16 mouse cellular contexts compared by ENCODE assay signal in the genomic region with DNA sequence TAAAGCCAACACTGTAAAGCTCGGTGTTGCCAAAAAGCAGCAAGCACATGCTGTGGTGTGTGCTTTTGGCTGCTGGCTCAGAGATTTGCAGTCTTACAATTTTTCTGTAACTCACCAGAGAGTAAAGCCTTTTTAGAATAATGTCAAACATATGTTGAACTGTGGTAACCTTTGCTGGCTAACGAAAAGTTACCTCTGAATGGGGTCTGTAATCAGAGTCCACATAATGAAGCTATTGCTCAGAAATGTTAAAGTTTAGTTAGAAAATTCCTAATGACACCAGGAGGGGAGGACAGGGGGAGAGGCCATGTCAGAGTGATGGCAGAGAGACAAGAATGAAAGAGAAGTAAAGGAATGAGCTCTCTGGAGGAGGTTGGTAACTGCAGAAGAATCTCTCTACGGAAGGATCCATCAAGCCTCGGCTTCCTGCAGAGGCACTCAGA.
A peak's percentile ranks its signal among the peaks of the same experiment; 100 is the strongest.
DNase-seq lines count a peak whose midpoint lies in the region; ATAC-seq and TF ChIP-seq lines count a peak whose summit lies in the region.
"Had no signal": no experiment of that assay in that cellular context is flagged by ENCODE, and none has a peak within 500 bp of the region (broad histone marks: within the 10 kb centered on the region; RNA-seq: fewer than 3 reads in every experiment).

No protein-coding gene starts in this region.

- no peak for TF ChIP-seq POLR2A in limb, embryonic 14.5 days (IDR thresholded peaks at IDR 0.05; ENCODE audit: borderline replicate concordance, extremely low read depth, insufficient read depth, insufficient read length)

- no peaks in the 10 kb centered on the region for H3K36me3 ChIP-seq in heart, postnatal 0 days (replicated peaks; ENCODE audit: control insufficient read depth, insufficient read depth, low read length)
- H3K36me3 ChIP-seq in heart, embryonic 12.5 days = no peaks in the 10 kb centered on the region
- no peaks in the 10 kb centered on the region for H3K36me3 ChIP-seq in embryonic facial prominence, embryonic 11.5 days (replicated peaks; ENCODE audit: control insufficient read depth, insufficient read depth, low read depth, low read length)
- no peaks in the 10 kb centered on the region for H3K36me3 ChIP-seq in limb, embryonic 14.5 days (ENCODE audit: control insufficient read depth, insufficient read depth, low read length)
- H3K36me3 ChIP-seq in midbrain, embryonic 14.5 days (ENCODE audit: control insufficient read depth, insufficient read depth, low read length) = no peaks in the 10 kb centered on the region
- H3K36me3 ChIP-seq: liver, embryonic 13.5 days had no signal

- peak; percentile 24; the same call in 1 of the 2 replicates for ATAC-seq in heart, postnatal 0 days (ENCODE audit: insufficient read depth, low read depth)
- ATAC-seq in heart, embryonic 12.5 days (ENCODE audit: insufficient number of reproducible peaks, low FRiP score) = no peak
- ATAC-seq in embryonic facial prominence, embryonic 11.5 days (replicated peaks; ENCODE audit: insufficient number of reproducible peaks, low FRiP score, low TSS enrichment, low read depth) = peak; percentile 61; the same call in 1 of the 2 replicates
- peak; percentile 81 for ATAC-seq in limb, embryonic 14.5 days (ENCODE audit: low FRiP score, low read depth)
- ATAC-seq in midbrain, embryonic 14.5 days (ENCODE audit: low FRiP score, low TSS enrichment) = no peak
- ATAC-seq: activated CD4-positive, CD25-positive, alpha-beta regulatory T cell, adult 4 months; CD4-positive, CD25-positive, alpha-beta regulatory T cell, adult 4 months had no signal

- no peak overlapping the region for H3K4me3 ChIP-seq in heart, postnatal 0 days (ENCODE audit: low read depth, low read length)
- no peak overlapping the region for H3K4me3 ChIP-seq in heart, embryonic 12.5 days
- H3K4me3 ChIP-seq in embryonic facial prominence, embryonic 11.5 days (ENCODE audit: low read depth, low read length) = no peak overlapping the region
- H3K4me3 ChIP-seq in limb, embryonic 14.5 days (replicated peaks; ENCODE audit: low read length) = no peak overlapping the region
- no peak overlapping the region for H3K4me3 ChIP-seq in midbrain, embryonic 14.5 days (replicated peaks; ENCODE audit: low read depth, low read length)
- H3K4me3 ChIP-seq: liver, embryonic 13.5 days had no signal

- TF ChIP-seq CTCF in heart, postnatal 0 days (IDR thresholded peaks at IDR 0.05; ENCODE audit: low read depth) = no peak

- H3K27me3 ChIP-seq in heart, postnatal 0 days (ENCODE audit: control insufficient read depth, insufficient read depth, low read length) = no peaks in the 10 kb centered on the region
- H3K27me3 ChIP-seq in heart, embryonic 12.5 days (replicated peaks) = 0 out of 2 replicates have a peak, but pooled peaks cover 4% of the 10 kb centered on the region
- no peaks in the 10 kb centered on the region for H3K27me3 ChIP-seq in embryonic facial prominence, embryonic 11.5 days (ENCODE audit: control insufficient read depth, insufficient read depth, low read length)
- no peaks in the 10 kb centered on the region for H3K27me3 ChIP-seq in limb, embryonic 14.5 days (ENCODE audit: control insufficient read depth, insufficient read depth, low read length)
- H3K27me3 ChIP-seq in midbrain, embryonic 14.5 days (ENCODE audit: control insufficient read depth, insufficient read depth, low read length) = no peaks in the 10 kb centered on the region

- H3K9ac ChIP-seq in heart, postnatal 0 days (replicated peaks; ENCODE audit: low read depth, low read length) = no peak overlapping the region
- H3K9ac ChIP-seq in heart, embryonic 12.5 days = no peak overlapping the region
- no peak overlapping the region for H3K9ac ChIP-seq in embryonic facial prominence, embryonic 11.5 days (replicated peaks; ENCODE audit: low read length)
- no peak overlapping the region for H3K9ac ChIP-seq in limb, embryonic 14.5 days (ENCODE audit: low read depth, low read length, severe bottlenecking)
- H3K9ac ChIP-seq in midbrain, embryonic 14.5 days (replicated peaks; ENCODE audit: low read length) = no peak overlapping the region
- H3K9ac ChIP-seq: liver, embryonic 13.5 days had no signal

- TF ChIP-seq EP300 in heart, postnatal 0 days (IDR thresholded peaks at IDR 0.05; ENCODE audit: low read depth) = no peak

- H3K4me1 ChIP-seq in heart, postnatal 0 days (ENCODE audit: control insufficient read depth, insufficient read depth) = no peaks in the 10 kb centered on the region
- no peaks in the 10 kb centered on the region for H3K4me1 ChIP-seq in heart, embryonic 12.5 days (replicated peaks)
- H3K4me1 ChIP-seq in embryonic facial prominence, embryonic 11.5 days (ENCODE audit: control insufficient read depth, insufficient read depth, low read length) = no peaks in the 10 kb centered on the region
- peaks cover 12% of the 10 kb centered on the region; the same call in 1 of the 2 replicates for H3K4me1 ChIP-seq in limb, embryonic 14.5 days (ENCODE audit: control insufficient read depth, insufficient read depth, low read length)
- H3K4me1 ChIP-seq in midbrain, embryonic 14.5 days (ENCODE audit: control insufficient read depth, insufficient read depth, low read length) = no peaks in the 10 kb centered on the region
- H3K4me1 ChIP-seq: liver, embryonic 13.5 days had no signal

- H3K27ac ChIP-seq in heart, postnatal 0 days (ENCODE audit: low read depth) = no peak overlapping the region
- H3K27ac ChIP-seq in heart, embryonic 12.5 days (ENCODE audit: poor library complexity, severe bottlenecking) = no peak overlapping the region
- H3K27ac ChIP-seq in embryonic facial prominence, embryonic 11.5 days (replicated peaks; ENCODE audit: low read depth, low read length) = no peak overlapping the region
- peak overlapping the region; percentile 34 for H3K27ac ChIP-seq in limb, embryonic 14.5 days (replicated peaks; ENCODE audit: low read depth, low read length)
- H3K27ac ChIP-seq in midbrain, embryonic 14.5 days (replicated peaks; ENCODE audit: low read depth, low read length) = no peak overlapping the region
- H3K27ac ChIP-seq: liver, embryonic 13.5 days had no signal

- 60% methylated on average over 4 of the region's 4 CpGs for WGBS in heart, postnatal 0 days
- WGBS in heart, embryonic 12.5 days = 67% methylated on average over 4 of the region's 4 CpGs
- WGBS in embryonic facial prominence, embryonic 11.5 days = 46% methylated on average over 4 of the region's 4 CpGs
- WGBS in limb, embryonic 14.5 days = 30% methylated on average over 4 of the region's 4 CpGs
- 76% methylated on average over 4 of the region's 4 CpGs for WGBS in midbrain, embryonic 14.5 days

- no peak for DNase-seq in heart, postnatal 0 days (ENCODE audit: low spot score)
- peak; percentile 61 for DNase-seq in Muller cell, postnatal 12 days (ENCODE audit: inconsistent ontology term)
- DNase-seq in embryonic facial prominence, embryonic 11.5 days (ENCODE audit: low spot score) = peak; percentile 81
- peak; percentile 78 for DNase-seq in limb, embryonic 14.5 days (ENCODE audit: low spot score)
- DNase-seq in midbrain, embryonic 14.5 days = no peak
- no peak for DNase-seq in spleen, postnatal 4 days (ENCODE audit: low spot score in 2 of 2)
- DNase-seq: adrenal gland, postnatal 36 days; cerebellum, postnatal 25 days; heart, adult 18-20 months; kidney, adult 2 months; liver, embryonic 13.5 days; thymus, adult 18-20 months had no signal

- H3K9me3 ChIP-seq in heart, postnatal 0 days (replicated peaks; ENCODE audit: control insufficient read depth, low read length) = no peaks in the 10 kb centered on the region
- no peaks in the 10 kb centered on the region for H3K9me3 ChIP-seq in heart, embryonic 12.5 days (replicated peaks)
- H3K9me3 ChIP-seq in embryonic facial prominence, embryonic 11.5 days (replicated peaks; ENCODE audit: control insufficient read depth, low read length) = no peaks in the 10 kb centered on the region
- H3K9me3 ChIP-seq in limb, embryonic 14.5 days (ENCODE audit: control insufficient read depth, low read length) = no peaks in the 10 kb centered on the region
- no peaks in the 10 kb centered on the region for H3K9me3 ChIP-seq in midbrain, embryonic 14.5 days (ENCODE audit: control insufficient read depth, low read length)
- H3K9me3 ChIP-seq: liver, embryonic 13.5 days had no signal

- H3K4me2 ChIP-seq in heart, postnatal 0 days (ENCODE audit: low read depth, low read length) = no peak overlapping the region
- no peak overlapping the region for H3K4me2 ChIP-seq in heart, embryonic 12.5 days
- H3K4me2 ChIP-seq in embryonic facial prominence, embryonic 11.5 days (ENCODE audit: low read depth, low read length) = no peak overlapping the region
- no peak overlapping the region for H3K4me2 ChIP-seq in limb, embryonic 14.5 days (replicated peaks; ENCODE audit: low read depth, low read length, severe bottlenecking)
- H3K4me2 ChIP-seq in midbrain, embryonic 14.5 days (ENCODE audit: low read length) = no peak overlapping the region
- H3K4me2 ChIP-seq: liver, embryonic 13.5 days; midbrain, embryonic 11.5 days had no signal

Comparison
In these comparisons a context has a peak if more than half of its experiments do, and no peak if none do; other contexts are left out.
1. ATAC-seq: peak in heart, postnatal 0 days (single experiment), embryonic facial prominence, embryonic 11.5 days (single experiment) and limb, embryonic 14.5 days (single experiment); none in heart, embryonic 12.5 days (single experiment) and midbrain, embryonic 14.5 days (single experiment).
2. DNase-seq: peak in Muller cell, postnatal 12 days (single experiment), embryonic facial prominence, embryonic 11.5 days (single experiment) and limb, embryonic 14.5 days (single experiment); none in heart, postnatal 0 days (single experiment), midbrain, embryonic 14.5 days (single experiment) and spleen, postnatal 4 days (0 of 2).